Mouse (Mus musculus): Measurements from ENCODE around the gene Ms4a10. TPM values are rescaled to one million over a fixed set of nuclear protein-coding genes. Genes with fewer than 3 reads are reported as not detected.

The Ms4a10 gene
- polyA plus RNA-seq, 1 experiment from 2014 or later = not detected

DNA sequence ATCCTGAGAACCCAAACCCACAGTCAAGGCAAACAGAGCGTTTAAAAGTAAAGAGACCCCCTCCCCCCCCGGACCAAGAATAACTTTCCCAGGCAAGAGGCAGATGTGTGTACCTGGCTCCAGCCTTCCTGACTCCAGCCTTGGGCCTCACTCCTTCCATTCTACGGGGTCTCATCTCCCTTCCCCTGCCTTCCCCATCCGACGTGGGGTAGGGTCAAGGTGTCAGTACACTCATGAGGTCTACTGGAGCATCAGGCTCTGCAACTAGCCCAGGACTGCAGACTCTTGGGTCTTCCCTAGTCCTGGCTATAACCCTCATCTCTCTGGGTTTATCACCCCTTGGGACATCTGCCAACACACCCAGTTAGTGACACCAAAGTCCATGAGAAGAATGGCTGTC, 5.7 kb upstream of the Ms4a10 start:
- WGBS = 84% methylated on average over 5 of the region's 5 CpGs
- H3K27me3 ChIP-seq = no peaks in the 10 kb centered on the region
- no peak overlapping the region for H3K9ac ChIP-seq
- no peak for ATAC-seq (ENCODE audit: low FRiP score)
- H3K27ac ChIP-seq = no peak overlapping the region
- no peak overlapping the region for H3K4me2 ChIP-seq
- no peak overlapping the region for H3K4me3 ChIP-seq (replicated peaks)
- peaks cover 4% of the 10 kb centered on the region; the same call in 1 of the 2 replicates for H3K4me1 ChIP-seq
- H3K36me3 ChIP-seq (replicated peaks) = no peaks in the 10 kb centered on the region
- H3K9me3 ChIP-seq = no peaks in the 10 kb centered on the region

DNA sequence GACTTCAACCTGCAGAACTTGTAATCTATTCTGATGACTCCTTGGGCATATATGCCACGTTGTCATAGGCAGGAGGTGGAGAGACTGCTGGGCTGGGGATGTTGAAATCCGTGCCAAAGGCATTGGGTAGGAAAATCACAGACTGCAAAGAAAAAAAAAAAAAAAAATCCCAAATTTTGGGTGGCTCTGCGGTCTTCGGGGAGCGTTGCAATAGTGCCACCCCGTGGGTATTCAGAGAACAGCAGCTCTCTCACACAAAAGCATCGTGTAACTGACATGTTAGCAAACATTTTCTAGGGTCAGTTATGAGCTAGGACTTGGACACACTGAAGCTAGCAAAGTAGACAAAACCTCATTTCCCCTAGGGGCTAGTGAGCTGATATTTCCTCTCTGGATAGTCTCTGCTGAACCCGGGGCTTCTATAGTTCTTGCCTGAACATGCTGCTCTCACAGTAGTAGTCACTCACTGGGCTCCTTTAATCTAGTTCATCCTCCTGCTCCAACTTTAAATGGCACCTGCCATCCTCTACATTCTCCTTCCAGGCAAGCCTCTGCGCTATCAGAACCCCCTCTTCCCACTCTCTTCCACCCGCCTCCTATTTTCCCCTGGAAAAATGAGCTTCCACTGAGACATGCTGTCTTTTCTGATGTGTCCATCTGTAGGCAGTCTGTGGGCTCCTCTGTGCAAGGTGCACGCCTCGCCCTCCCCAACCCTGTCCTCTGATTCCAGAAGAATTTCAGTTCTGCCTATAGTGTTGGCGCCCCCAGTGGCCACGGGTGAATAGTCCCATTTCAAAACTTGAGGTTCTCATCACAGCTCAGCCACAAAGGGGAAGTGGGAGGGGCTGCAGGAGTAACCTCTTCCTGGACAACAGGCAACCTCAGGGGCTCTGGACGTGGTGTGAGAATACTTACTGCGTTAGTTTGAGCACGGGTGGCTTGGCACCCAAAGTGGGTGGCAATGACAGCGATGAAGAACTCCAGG, 5.0 kb upstream of the Ms4a10 start:
- WGBS = 14% methylated on average over 18 of the region's 18 CpGs
- Histone ChIP-seq H3K4me3 (replicated peaks) (no peak overlapping the region), H3K4me1 (peaks cover 4% of the 10 kb centered on the region; the same call in 1 of the 2 replicates), H3K9me3 (no peaks in the 10 kb centered on the region), H3K9ac (peak overlapping the region; percentile 33; the same call in 1 of the 2 replicates), H3K36me3 (replicated peaks) (no peaks in the 10 kb centered on the region), H3K27me3 (no peaks in the 10 kb centered on the region), H3K27ac (no peak overlapping the region), H3K4me2 (peak overlapping the region; percentile 27)
- peak; percentile 59 for ATAC-seq (ENCODE audit: low FRiP score)

DNA sequence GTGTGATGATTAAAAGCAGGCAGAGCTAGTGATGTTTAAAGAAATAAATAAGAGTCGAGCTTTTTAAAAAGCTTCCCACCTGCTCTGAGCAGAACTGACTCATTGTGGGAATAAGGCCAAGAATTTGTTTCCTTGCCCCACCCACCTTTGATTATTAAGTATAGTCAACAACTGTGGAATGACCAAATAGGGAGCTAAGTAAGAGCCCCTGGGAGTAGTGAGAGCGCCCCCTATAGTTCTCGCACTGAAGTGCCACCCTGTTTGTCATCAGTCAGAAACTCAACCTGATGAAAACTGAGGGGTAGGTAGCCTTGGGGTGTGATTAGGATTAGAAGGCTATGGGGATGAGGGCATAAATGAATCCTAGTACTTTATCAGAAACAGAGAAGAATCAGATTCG, 1.8 kb upstream of the Ms4a10 start:
- H3K36me3 ChIP-seq (replicated peaks) = no peaks in the 10 kb centered on the region
- no peak for ATAC-seq (ENCODE audit: low FRiP score)
- no peak overlapping the region for H3K9ac ChIP-seq
- H3K9me3 ChIP-seq = 0 out of 2 replicates have a peak, but pooled peaks cover 3% of the 10 kb centered on the region
- peaks cover 4% of the 10 kb centered on the region; the same call in 1 of the 2 replicates for H3K4me1 ChIP-seq
- H3K4me2 ChIP-seq = no peak overlapping the region
- no peak overlapping the region for H3K4me3 ChIP-seq (replicated peaks)
- WGBS = 59% methylated on average over 4 of the region's 4 CpGs
- no peaks in the 10 kb centered on the region for H3K27me3 ChIP-seq
- H3K27ac ChIP-seq = no peak overlapping the region

DNA sequence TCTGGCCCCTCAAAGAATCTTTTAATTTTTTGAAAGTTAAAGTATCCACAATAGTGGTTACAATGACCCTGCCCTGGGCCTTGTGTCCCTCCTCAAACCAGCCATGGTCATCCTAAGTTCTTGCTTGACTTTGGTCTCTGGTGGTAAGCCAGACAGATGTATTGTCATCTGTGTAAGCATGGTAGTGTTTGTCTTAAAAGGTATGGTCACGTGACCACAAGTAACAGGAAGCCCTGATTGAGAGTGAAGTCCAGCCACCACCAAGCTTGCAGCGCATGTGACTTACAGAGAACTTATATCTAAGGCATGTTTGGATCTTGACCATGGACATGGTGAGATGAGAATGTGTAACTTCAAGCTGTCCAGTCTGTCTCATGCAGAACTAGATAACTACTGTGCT, 717 bp upstream of the Ms4a10 start:
- Histone ChIP-seq H3K27ac (no peak overlapping the region), H3K4me2 (no peak overlapping the region), H3K4me3 (replicated peaks) (no peak overlapping the region), H3K36me3 (replicated peaks) (no peaks in the 10 kb centered on the region), H3K4me1 (peaks cover 4% of the 10 kb centered on the region; the same call in 1 of the 2 replicates), H3K9ac (no peak overlapping the region), H3K27me3 (no peaks in the 10 kb centered on the region), H3K9me3 (0 out of 2 replicates have a peak, but pooled peaks cover 5% of the 10 kb centered on the region)
- ATAC-seq (ENCODE audit: low FRiP score) = no peak
- WGBS = 75% methylated on average over 2 of the region's 2 CpGs

DNA sequence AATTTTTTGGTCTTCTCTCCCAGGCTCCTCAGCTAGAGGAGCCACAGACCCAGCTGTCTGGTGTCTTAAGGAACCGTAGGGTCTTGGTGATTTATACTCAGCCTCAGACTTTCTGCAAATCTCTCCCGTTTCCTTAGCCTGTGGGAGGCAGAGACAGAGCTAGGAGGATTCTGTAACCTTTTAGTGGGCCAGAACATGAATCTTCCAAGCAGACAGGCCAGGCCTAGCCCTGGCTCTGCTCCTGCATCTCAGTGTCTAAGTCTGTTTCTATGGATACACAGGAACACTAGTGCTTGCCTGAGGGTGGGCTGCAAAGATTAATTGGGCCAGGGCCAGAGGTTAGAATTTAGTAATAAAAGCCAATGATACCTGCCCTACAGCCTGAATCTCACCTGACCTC, 1.3 kb downstream of the Ms4a10 start:
- no peak for ATAC-seq (ENCODE audit: low FRiP score)
- Histone ChIP-seq H3K27ac (no peak overlapping the region), H3K9ac (no peak overlapping the region), H3K27me3 (no peaks in the 10 kb centered on the region), H3K4me2 (no peak overlapping the region), H3K9me3 (0 out of 2 replicates have a peak, but pooled peaks cover 5% of the 10 kb centered on the region), H3K4me3 (replicated peaks) (no peak overlapping the region), H3K36me3 (replicated peaks) (no peaks in the 10 kb centered on the region), H3K4me1 (no peaks in the 10 kb centered on the region)
- 69% methylated on average over 2 of the region's 2 CpGs for WGBS

DNA sequence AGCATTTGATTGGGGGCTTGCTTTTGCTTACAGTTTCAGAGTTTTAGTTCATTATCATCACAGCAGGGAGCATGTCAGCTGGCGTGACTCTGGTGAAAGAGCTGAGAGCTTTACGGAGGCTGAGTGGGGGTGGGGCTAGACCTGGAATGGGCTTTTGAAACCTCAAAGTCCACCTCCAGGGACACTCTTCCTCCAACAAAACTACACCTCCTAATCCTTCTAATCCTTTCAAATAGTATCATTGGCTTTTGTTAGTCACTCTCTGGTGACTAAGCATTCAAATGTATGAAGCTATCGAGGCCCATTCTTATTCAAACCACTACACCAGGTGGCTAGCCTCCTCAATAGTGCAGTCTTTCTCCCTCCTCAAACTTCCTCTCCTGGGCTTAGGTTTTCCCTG, 1.8 kb downstream of the Ms4a10 start:
- Histone ChIP-seq H3K27ac (no peak overlapping the region), H3K4me1 (no peaks in the 10 kb centered on the region), H3K36me3 (replicated peaks) (no peaks in the 10 kb centered on the region), H3K9me3 (0 out of 2 replicates have a peak, but pooled peaks cover 5% of the 10 kb centered on the region), H3K4me2 (no peak overlapping the region), H3K27me3 (no peaks in the 10 kb centered on the region), H3K9ac (no peak overlapping the region), H3K4me3 (replicated peaks) (no peak overlapping the region)
- ATAC-seq (ENCODE audit: low FRiP score) = no peak
- WGBS = 13% methylated on average over 3 of the region's 3 CpGs

DNA sequence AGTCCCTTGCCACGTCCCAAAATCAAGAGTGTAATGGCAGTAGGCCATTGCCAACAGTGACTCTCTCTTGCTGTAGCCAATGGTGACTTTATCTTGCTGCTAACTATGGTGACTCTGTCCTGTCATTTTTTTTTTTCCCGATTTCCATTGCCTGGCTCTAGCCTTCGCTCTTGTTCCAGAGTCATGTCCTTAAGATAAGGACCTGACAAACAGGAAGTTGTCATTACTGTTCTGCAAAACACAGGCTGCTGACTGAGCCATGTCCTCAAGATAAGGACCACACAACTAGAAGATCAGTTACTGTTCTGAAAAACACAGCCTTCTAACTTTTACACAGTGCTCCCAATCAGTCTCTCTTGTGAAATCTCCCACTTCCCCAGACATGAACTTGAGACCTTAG, 4.0 kb downstream of the Ms4a10 start:
- Histone ChIP-seq H3K9ac (no peak overlapping the region), H3K27ac (no peak overlapping the region), H3K9me3 (0 out of 2 replicates have a peak, but pooled peaks cover 5% of the 10 kb centered on the region), H3K4me1 (no peaks in the 10 kb centered on the region), H3K27me3 (no peaks in the 10 kb centered on the region), H3K36me3 (replicated peaks) (no peaks in the 10 kb centered on the region), H3K4me3 (replicated peaks) (no peak overlapping the region), H3K4me2 (no peak overlapping the region)
- no peak for ATAC-seq (ENCODE audit: low FRiP score)
- 85% methylated on average over 3 of the region's 3 CpGs for WGBS

DNA sequence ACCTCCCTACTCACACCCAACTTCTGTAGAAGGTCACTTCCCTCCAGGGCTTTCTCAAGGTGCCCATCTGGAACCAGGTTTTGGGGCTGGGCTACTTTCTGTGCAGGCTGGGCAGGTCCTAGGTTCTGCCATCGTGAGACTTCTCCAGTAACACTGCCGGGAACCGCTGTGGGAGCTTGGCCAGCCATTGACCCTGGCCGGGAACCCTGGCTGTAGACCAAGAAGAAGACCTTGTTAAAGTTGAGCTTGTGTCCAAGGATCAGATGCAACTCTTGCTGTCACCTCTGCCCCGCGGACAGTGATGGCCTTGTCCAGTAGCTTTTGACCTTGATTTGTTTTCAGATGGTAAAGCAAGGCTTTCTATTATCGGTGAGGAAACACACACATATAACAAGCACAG, 5.9 kb downstream of the Ms4a10 start:
- 90% methylated on average over 7 of the region's 7 CpGs for WGBS
- H3K27ac ChIP-seq = no peak overlapping the region
- 0 out of 2 replicates have a peak, but pooled peaks cover 5% of the 10 kb centered on the region for H3K9me3 ChIP-seq
- no peak overlapping the region for H3K9ac ChIP-seq
- H3K4me1 ChIP-seq = no peaks in the 10 kb centered on the region
- no peaks in the 10 kb centered on the region for H3K36me3 ChIP-seq (replicated peaks)
- H3K4me3 ChIP-seq (replicated peaks) = no peak overlapping the region
- H3K27me3 ChIP-seq = no peaks in the 10 kb centered on the region
- H3K4me2 ChIP-seq = no peak overlapping the region
- ATAC-seq (ENCODE audit: low FRiP score) = no peak

DNA sequence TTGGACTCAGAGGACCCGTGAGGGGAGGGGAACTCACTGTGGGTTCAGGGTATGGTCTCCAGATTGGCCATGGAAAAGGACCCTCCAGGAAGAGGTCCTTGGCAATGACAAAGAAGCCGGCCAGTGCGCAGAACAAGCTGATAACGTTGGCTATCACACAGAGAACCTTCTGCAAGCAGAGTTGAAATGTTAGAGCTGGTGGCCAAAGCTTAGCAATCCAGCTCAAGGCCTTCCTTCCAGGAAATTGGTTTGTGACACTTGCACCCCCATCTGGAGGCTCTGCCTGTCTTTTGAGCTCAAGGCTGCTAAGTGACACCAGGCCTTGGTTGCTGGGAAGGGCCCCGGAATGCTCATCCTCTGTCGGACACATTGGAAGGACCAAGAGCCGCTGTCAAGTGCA, 8.7 kb downstream of the Ms4a10 start:
- Histone ChIP-seq H3K27me3 (0 out of 2 replicates have a peak, but pooled peaks cover 4% of the 10 kb centered on the region), H3K9ac (no peak overlapping the region), H3K9me3 (0 out of 2 replicates have a peak, but pooled peaks cover 2% of the 10 kb centered on the region), H3K4me3 (replicated peaks) (no peak overlapping the region), H3K4me1 (no peaks in the 10 kb centered on the region), H3K36me3 (replicated peaks) (no peaks in the 10 kb centered on the region), H3K4me2 (no peak overlapping the region), H3K27ac (no peak overlapping the region)
- no peak for ATAC-seq (ENCODE audit: low FRiP score)
- WGBS = 84% methylated on average over 7 of the region's 7 CpGs

DNA sequence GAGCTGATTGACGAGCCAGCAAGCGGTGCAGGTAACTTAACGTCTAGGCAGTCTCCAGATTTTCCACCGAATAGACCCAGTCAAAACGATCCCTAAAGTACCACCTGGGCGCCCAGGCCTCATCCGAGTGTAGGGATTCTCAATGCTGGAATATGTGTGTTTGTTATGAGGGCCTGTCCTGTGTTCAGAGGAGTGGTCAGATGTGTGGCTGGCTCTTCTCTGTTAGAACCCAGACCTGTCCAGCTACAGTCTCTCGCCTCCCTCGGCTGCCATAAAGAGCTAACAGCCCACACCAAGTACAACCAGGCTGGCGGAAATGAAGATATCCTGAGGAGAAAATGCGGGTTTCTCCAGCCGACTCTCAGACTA, 14.5 kb downstream of the Ms4a10 start:
- Histone ChIP-seq H3K27me3 (0 out of 2 replicates have a peak, but pooled peaks cover 4% of the 10 kb centered on the region), H3K4me3 (replicated peaks) (no peak overlapping the region), H3K4me1 (peaks cover 4% of the 10 kb centered on the region), H3K27ac (no peak overlapping the region), H3K9ac (no peak overlapping the region), H3K4me2 (no peak overlapping the region), H3K36me3 (replicated peaks) (no peaks in the 10 kb centered on the region), H3K9me3 (no peaks in the 10 kb centered on the region)
- 45% methylated on average over 12 of the region's 12 CpGs for WGBS
- peak; percentile 36; the same call in 1 of the 2 replicates for ATAC-seq (ENCODE audit: low FRiP score)

DNA sequence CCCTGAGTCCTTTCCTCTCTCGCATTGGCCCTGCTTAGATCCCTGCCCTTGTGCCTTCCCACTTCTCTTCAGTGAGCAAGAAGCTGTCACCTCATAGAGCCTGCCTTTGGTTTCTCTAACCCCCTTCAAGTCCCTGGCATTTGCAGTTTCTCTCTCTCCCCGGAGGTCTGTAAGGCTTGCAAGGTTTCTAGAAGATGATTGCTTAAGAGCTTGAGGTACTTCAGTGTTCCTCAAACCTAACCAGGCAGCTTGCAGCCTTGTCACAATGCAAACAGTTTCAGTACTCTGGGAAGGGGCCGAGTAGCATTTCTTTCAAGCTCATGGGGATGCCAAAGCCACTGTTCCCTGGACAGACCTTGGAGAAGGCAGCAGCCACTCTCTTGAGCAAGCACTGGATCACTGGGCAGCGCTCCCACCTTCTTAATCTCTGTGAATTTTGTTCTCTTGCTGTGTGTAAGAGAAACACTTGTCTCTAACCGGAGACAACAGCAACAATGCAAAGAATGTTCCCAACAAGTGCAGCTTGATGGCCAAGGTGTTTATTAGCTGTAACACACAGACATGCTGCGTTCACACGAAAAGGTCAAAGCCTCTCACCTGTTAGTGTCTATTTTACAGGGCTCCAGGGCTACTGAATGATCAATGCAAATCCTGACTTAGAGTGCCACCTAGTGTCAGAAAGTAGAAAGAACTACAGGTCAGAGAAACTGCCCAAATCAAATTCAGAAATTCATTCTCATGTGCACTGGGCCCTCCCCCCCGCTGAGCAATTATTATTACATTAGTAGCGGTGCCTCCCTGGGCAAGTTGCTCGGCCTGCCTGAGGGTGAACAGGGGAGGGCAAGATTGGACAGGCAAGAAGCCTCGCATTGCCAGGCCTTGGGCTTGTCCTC, 15.1 kb downstream of the Ms4a10 start:
- Histone ChIP-seq H3K9ac (no peak overlapping the region), H3K9me3 (no peaks in the 10 kb centered on the region), H3K36me3 (replicated peaks) (no peaks in the 10 kb centered on the region), H3K27ac (no peak overlapping the region), H3K4me2 (no peak overlapping the region), H3K4me3 (replicated peaks) (no peak overlapping the region), H3K27me3 (0 out of 2 replicates have a peak, but pooled peaks cover 4% of the 10 kb centered on the region), H3K4me1 (peaks cover 4% of the 10 kb centered on the region)
- peak; percentile 44; the same call in 1 of the 2 replicates for ATAC-seq (ENCODE audit: low FRiP score)
- WGBS = 36% methylated on average over 11 of the region's 11 CpGs

All from forebrain, embryonic 12.5 days (tissue).